Mouse (Mus musculus) gastrocnemius, adult 18-20 months (tissue): ENCODE results near the gene Uxt. TPM values are rescaled to one million over a fixed set of nuclear protein-coding genes. Genes with fewer than 3 reads are reported as not detected.
A peak's percentile ranks its signal among the peaks of the same experiment; 100 is the strongest.

Source experiments
- DNase-seq: peaks from one replicate; pipeline ENCODE4 v3.0.0; 2021; ENCODE audit warnings: low spot score
- long read RNA-seq, 2 experiments: library from polyadenylated mRNA; stranded (forward); transcript quantifications; one replicate each; pipeline ENCODE4 v2.0.0; 2021
- total RNA-seq, 2 experiments: library from RNA; stranded (reverse); gene quantifications; 2 replicates each; pipeline ENCODE4 v1.2.3; 2021

Gene Uxt
- 10 to 100 TPM; 34.9 to 35.0 TPM for total RNA-seq
- long read RNA-seq, experiment 1, transcript Uxt-202 (7 exons, 875 nt): major isoform, 12 of 16 reads
- long read RNA-seq, experiment 1, partial matches to known transcripts: 0 of 16 reads
- long read RNA-seq, experiment 1, other reads (novel, unspliced or antisense): 3 of 16 reads
- long read RNA-seq, experiment 2, transcript Uxt-202 (7 exons, 875 nt): major isoform, 27 of 32 reads
- long read RNA-seq, experiment 2, partial matches to known transcripts: 1 of 32 reads
- long read RNA-seq, experiment 2, other reads (novel, unspliced or antisense): 4 of 32 reads

GRCm38 (mm10) chrX:20961477-20962378 lies at the start of gene Uxt:
Gene Uxt (minus strand): TSS chrX:20962017.
- peak; percentile 85 for DNase-seq

- DNase-seq: no peak
Measured at GRCm38 (mm10) chrX:20980901-20981300, 19.1 kb upstream of the Uxt start.

- DNase-seq: peak; percentile 85
Measured at GRCm38 (mm10) chrX:20950191-20950880, 11.5 kb downstream of the Uxt start, which contains the start of gene Elk1. Gene Elk1 (minus strand): TSS chrX:20950608.

- DNase-seq: peak; percentile 50
Measured at GRCm38 (mm10) chrX:20946055-20946454, 15.8 kb downstream of the Uxt start.

- no peak for DNase-seq
Measured at GRCm38 (mm10) chrX:20931963-20932362, 29.9 kb downstream of the Uxt start.

- no peak for DNase-seq
Measured at GRCm38 (mm10) chrX:20931364-20931763, 30.5 kb downstream of the Uxt start, which contains the start of gene Cfp. Gene Cfp (minus strand): TSS chrX:20931555.

GRCm38 (mm10) chrX:20929859-20930258 lies 32.0 kb downstream of the Uxt start:
- DNase-seq: no peak

- DNase-seq: no peak
Measured at GRCm38 (mm10) chrX:20924976-20925375, 36.8 kb downstream of the Uxt start.

- DNase-seq: no peak
Measured at GRCm38 (mm10) chrX:20923506-20923905, 38.3 kb downstream of the Uxt start.

- DNase-seq: no peak
Measured at GRCm38 (mm10) chrX:20921366-20921765, 40.5 kb downstream of the Uxt start.

- peak; percentile 53 for DNase-seq
Measured at GRCm38 (mm10) chrX:20920844-20921364, 40.9 kb downstream of the Uxt start, which contains the start of gene Syn1. Gene Syn1 (minus strand): TSS chrX:20921004.

- no peak for DNase-seq
Measured at GRCm38 (mm10) chrX:20920249-20920843, 41.5 kb downstream of the Uxt start.

- no peak for DNase-seq
Measured at GRCm38 (mm10) chrX:20915075-20915474, 46.7 kb downstream of the Uxt start.

GRCm38 (mm10) chrX:20913726-20914125 lies 48.1 kb downstream of the Uxt start:
- no peak for DNase-seq

- no peak for DNase-seq
Measured at GRCm38 (mm10) chrX:20910074-20910473, 51.7 kb downstream of the Uxt start.

Other genes with a start within 250 kb of the Uxt start
- 10 to 100 TPM; 93.9 to 96.8 TPM for gene Araf, start 164.2 kb downstream of the Uxt start, total RNA-seq
- gene Timp1, start 91.9 kb downstream of the Uxt start, total RNA-seq: 1 to 10 TPM in 1 of 2 experiments, under 1 TPM in 1; 0.62 to 1.7 TPM
- under 1 TPM; 0.07 TPM for gene Syn1, start 41.0 kb downstream of the Uxt start, total RNA-seq
- gene Cfp, start 30.5 kb downstream of the Uxt start, total RNA-seq: 1 to 10 TPM; 3.0 to 3.7 TPM
- gene Elk1, start 11.4 kb downstream of the Uxt start, total RNA-seq: 1 to 10 TPM; 5.7 to 6.1 TPM
- gene Zfp182, start 100.3 kb upstream of the Uxt start, total RNA-seq: 1 to 10 TPM; 1.3 to 1.6 TPM
- gene Spaca5, start 106.4 kb upstream of the Uxt start, total RNA-seq: not detected
- under 1 TPM; 0.16 to 0.17 TPM for gene Zfp300, start 127.5 kb upstream of the Uxt start, total RNA-seq
- gene Ssxa1, start 153.8 kb upstream of the Uxt start, total RNA-seq: not detected
- not detected for gene Gm21876, start 213.6 kb upstream of the Uxt start, total RNA-seq